Mouse (Mus musculus) hindbrain, embryonic 15.5 days (tissue): Measurements from ENCODE around the gene Ttf1. TPM values are rescaled to one million over a fixed set of nuclear protein-coding genes. Genes with fewer than 3 reads are reported as not detected.

Source experiments
- ATAC-seq: fragments of 200-750 bp; cut with Nextera tagmentation; 2 replicates; pipeline ENCODE4 v1.8.0; 2017; ENCODE audit warnings: low read depth, moderate number of reproducible peaks, moderate TSS enrichment; ENCODE audit not compliant: low FRiP score
- H3K27ac ChIP-seq: fragments of 300-500 bp; sonication (generic); replicated peaks from 2 replicates; pipeline ENCODE4 v1.5.1; 2015; ENCODE audit warnings: mild to moderate bottlenecking, inconsistent platforms
- H3K27me3 ChIP-seq: fragments of 300-500 bp; sonication (generic); 2 replicates; pipeline ENCODE4 v1.6.1; 2015; ENCODE audit warnings: control low read depth, inconsistent platforms
- H3K36me3 ChIP-seq: fragments of 300-500 bp; sonication (generic); 2 replicates; pipeline ENCODE4 v1.6.1; 2015; ENCODE audit warnings: control low read depth, inconsistent platforms
- H3K4me1 ChIP-seq: fragments of 300-500 bp; sonication (generic); replicated peaks from 2 replicates; pipeline ENCODE4 v1.6.1; 2015; ENCODE audit warnings: control low read depth, inconsistent platforms
- H3K4me2 ChIP-seq: fragments of 300-500 bp; sonication (generic); 2 replicates; pipeline ENCODE4 v1.6.1; 2015; ENCODE audit warnings: moderate library complexity, mild to moderate bottlenecking, inconsistent platforms
- H3K4me3 ChIP-seq: fragments of 300-500 bp; sonication (generic); 2 replicates; pipeline ENCODE4 v1.5.1; 2015; ENCODE audit warnings: mild to moderate bottlenecking, inconsistent platforms
- H3K9ac ChIP-seq: fragments of 300-500 bp; sonication (generic); 2 replicates; pipeline ENCODE4 v1.6.1; 2015; ENCODE audit warnings: inconsistent platforms
- H3K9me3 ChIP-seq: fragments of 300-500 bp; sonication (generic); 2 replicates; pipeline ENCODE4 v1.6.1; 2016; ENCODE audit warnings: control low read depth, inconsistent platforms
- WGBS: fragments of 180-500 bp; shearing (Covaris S2); methylation state at CpG from one replicate; pipeline ENCODE4 v1.1.7; 2015; 5-methylcytosine and 5-hydroxymethylcytosine counted together
- polyA plus RNA-seq: library from polyadenylated mRNA; unstranded; fragments of >200 nt; fragmentation: Nextera tagmentation; extraction: Ambion mirVana; gene quantifications from 2 replicates; pipeline ENCODE4 v1.2.1, GENCODE M21; 2015

Gene Ttf1
- polyA plus RNA-seq, 1 experiment from 2014 or later = 7.1 TPM

- peaks cover 16% of the 10 kb centered on the region for H3K27me3 ChIP-seq
- WGBS = 27% methylated on average over 5 of the region's 5 CpGs
Observed at GRCm38 (mm10) chr2:29039741-29040140, 20.3 kb upstream of the Ttf1 start.

GRCm38 (mm10) chr2:29040594-29041476, 19.2 kb upstream of the Ttf1 start:
- no peak overlapping the region for H3K9ac ChIP-seq
- ATAC-seq = 0 out of 2 replicates have a peak, but pooled peaks have one; percentile 23
- peaks cover 22% of the 10 kb centered on the region for H3K27me3 ChIP-seq
- WGBS = 16% methylated on average over 18 of the region's 18 CpGs
- no peak overlapping the region for H3K27ac ChIP-seq
- H3K4me2 ChIP-seq = no peak overlapping the region
- H3K4me1 ChIP-seq = peaks cover 7% of the 10 kb centered on the region
- H3K36me3 ChIP-seq = no peaks in the 10 kb centered on the region
- H3K9me3 ChIP-seq = no peaks in the 10 kb centered on the region
- no peak overlapping the region for H3K4me3 ChIP-seq

More at GRCm38 (mm10) chr2:29039741-29040140, 20.3 kb upstream of the Ttf1 start:
- no peak for ATAC-seq
- Histone ChIP-seq H3K9ac (no peak overlapping the region), H3K4me2 (no peak overlapping the region), H3K9me3 (no peaks in the 10 kb centered on the region), H3K27ac (no peak overlapping the region), H3K4me1 (no peaks in the 10 kb centered on the region; the same call in none of the 2 replicates), H3K4me3 (no peak overlapping the region), H3K36me3 (no peaks in the 10 kb centered on the region)

GRCm38 (mm10) chr2:29041477-29041768, 18.6 kb upstream of the Ttf1 start:
- Histone ChIP-seq H3K9me3 (no peaks in the 10 kb centered on the region), H3K27me3 (peaks cover 24% of the 10 kb centered on the region), H3K36me3 (no peaks in the 10 kb centered on the region), H3K4me3 (no peak overlapping the region), H3K27ac (no peak overlapping the region; the same call in 1 of the 2 replicates), H3K4me2 (no peak overlapping the region), H3K4me1 (peaks cover 13% of the 10 kb centered on the region), H3K9ac (no peak overlapping the region)
- no peak for ATAC-seq
- 26% methylated on average over 8 of the region's 8 CpGs for WGBS

- ATAC-seq = no peak
Observed at GRCm38 (mm10) chr2:29042124-29042523, 17.9 kb upstream of the Ttf1 start.

GRCm38 (mm10) chr2:29046151-29046550, 13.9 kb upstream of the Ttf1 start:
- H3K4me3 ChIP-seq = no peak overlapping the region
- no peak overlapping the region for H3K27ac ChIP-seq
- no peaks in the 10 kb centered on the region for H3K36me3 ChIP-seq
- H3K9me3 ChIP-seq = no peaks in the 10 kb centered on the region
- WGBS = 7% methylated on average over 16 of the region's 16 CpGs
- ATAC-seq = no peak
- peaks cover 17% of the 10 kb centered on the region for H3K4me1 ChIP-seq
- H3K4me2 ChIP-seq = peak overlapping the region; percentile 39
- no peak overlapping the region for H3K9ac ChIP-seq
- H3K27me3 ChIP-seq = peaks cover 32% of the 10 kb centered on the region

More at GRCm38 (mm10) chr2:29042124-29042523, 17.9 kb upstream of the Ttf1 start:
- no peak overlapping the region for H3K9ac ChIP-seq
- 92% methylated on average over 5 of the region's 5 CpGs for whole genome bisulfite sequencing
- H3K9me3 ChIP-seq = no peaks in the 10 kb centered on the region
- peaks cover 24% of the 10 kb centered on the region for H3K27me3 ChIP-seq
- H3K4me2 ChIP-seq = no peak overlapping the region
- no peak overlapping the region for H3K27ac ChIP-seq
- H3K36me3 ChIP-seq = no peaks in the 10 kb centered on the region
- no peak overlapping the region for H3K4me3 ChIP-seq
- peaks cover 14% of the 10 kb centered on the region for H3K4me1 ChIP-seq

- Histone ChIP-seq H3K9me3 (no peaks in the 10 kb centered on the region), H3K9ac (no peak overlapping the region), H3K27me3 (peaks cover 28% of the 10 kb centered on the region), H3K4me3 (no peak overlapping the region), H3K36me3 (no peaks in the 10 kb centered on the region), H3K4me1 (peaks cover 11% of the 10 kb centered on the region), H3K4me2 (no peak overlapping the region), H3K27ac (no peak overlapping the region)
- no peak for ATAC-seq
- 47% methylated on average over 5 of the region's 5 CpGs for WGBS
Observed at GRCm38 (mm10) chr2:29051932-29052331, 8.1 kb upstream of the Ttf1 start.

GRCm38 (mm10) chr2:29052943-29053454, 7.1 kb upstream of the Ttf1 start:
- H3K4me1 ChIP-seq = peaks cover 11% of the 10 kb centered on the region
- no peak overlapping the region for H3K4me2 ChIP-seq
- H3K4me3 ChIP-seq = no peak overlapping the region
- 31% methylated on average over 4 of the region's 4 CpGs for WGBS
- no peak overlapping the region for H3K27ac ChIP-seq
- H3K36me3 ChIP-seq = no peaks in the 10 kb centered on the region
- H3K9me3 ChIP-seq = no peaks in the 10 kb centered on the region
- ATAC-seq = no peak
- H3K9ac ChIP-seq = no peak overlapping the region
- peaks cover 34% of the 10 kb centered on the region for H3K27me3 ChIP-seq

- H3K9ac ChIP-seq = no peak overlapping the region
- no peaks in the 10 kb centered on the region for H3K9me3 ChIP-seq
- 5% methylated on average over 20 of the region's 20 CpGs for WGBS
- H3K27ac ChIP-seq = no peak overlapping the region
- no peaks in the 10 kb centered on the region for H3K36me3 ChIP-seq
- H3K4me2 ChIP-seq = peak overlapping the region; percentile 71
- H3K27me3 ChIP-seq = peaks cover 34% of the 10 kb centered on the region
- peak overlapping the region; percentile 46 for H3K4me3 ChIP-seq
- peaks cover 11% of the 10 kb centered on the region for H3K4me1 ChIP-seq
- peak; percentile 57; the same call in 1 of the 2 replicates for ATAC-seq
Observed at GRCm38 (mm10) chr2:29053802-29054544, 6.1 kb upstream of the Ttf1 start.

GRCm38 (mm10) chr2:29054545-29054935, 5.5 kb upstream of the Ttf1 start:
- Histone ChIP-seq H3K4me3 (peak overlapping the region; percentile 46), H3K9ac (peak overlapping the region; percentile 33), H3K4me2 (peak overlapping the region; percentile 71), H3K27me3 (peaks cover 34% of the 10 kb centered on the region), H3K9me3 (no peaks in the 10 kb centered on the region), H3K36me3 (no peaks in the 10 kb centered on the region), H3K27ac (no peak overlapping the region), H3K4me1 (peaks cover 11% of the 10 kb centered on the region)
- under 1% methylated on average over 30 of the region's 30 CpGs for WGBS
- ATAC-seq = peak; percentile 44; the same call in 1 of the 2 replicates

GRCm38 (mm10) chr2:29054991-29055390, 5.1 kb upstream of the Ttf1 start, which contains the start of gene Cfap77:
TSS of gene Cfap77 (minus strand) at chr2:29055066.
- H3K4me3 ChIP-seq = peak within 1 kb of the TSS; percentile 46
- WGBS = under 1% methylated on average over 25 of the region's 25 CpGs
- peak within 1 kb of the TSS; percentile 33 for H3K9ac ChIP-seq
- H3K9me3 ChIP-seq = no peaks in the 10 kb centered on the region
- H3K4me2 ChIP-seq = peak within 1 kb of the TSS; percentile 71
- H3K27me3 ChIP-seq = peaks cover 34% of the 10 kb centered on the region
- H3K4me1 ChIP-seq = peaks cover 11% of the 10 kb centered on the region
- peak; percentile 70; the same call in 1 of the 2 replicates for ATAC-seq
- no peak within 1 kb of the TSS for H3K27ac ChIP-seq
- H3K36me3 ChIP-seq = no peaks in the 10 kb centered on the region

GRCm38 (mm10) chr2:29065796-29066195, 5.7 kb downstream of the Ttf1 start:
- H3K4me2 ChIP-seq = no peak overlapping the region
- no peak for ATAC-seq

GRCm38 (mm10) chr2:29066410-29066809, 6.3 kb downstream of the Ttf1 start:
- Histone ChIP-seq H3K4me2 (no peak overlapping the region), H3K27me3 (no peaks in the 10 kb centered on the region), H3K27ac (no peak overlapping the region), H3K36me3 (peaks cover 34% of the 10 kb centered on the region), H3K4me3 (no peak overlapping the region), H3K9me3 (no peaks in the 10 kb centered on the region), H3K9ac (no peak overlapping the region), H3K4me1 (peaks cover 3% of the 10 kb centered on the region)
- 47% methylated on average over 7 of the region's 7 CpGs for whole genome bisulfite sequencing
- ATAC-seq = no peak

More at GRCm38 (mm10) chr2:29065796-29066195, 5.7 kb downstream of the Ttf1 start:
- no peaks in the 10 kb centered on the region for H3K27me3 ChIP-seq
- no peak overlapping the region for H3K4me3 ChIP-seq
- no peak overlapping the region for H3K9ac ChIP-seq
- H3K36me3 ChIP-seq = peaks cover 28% of the 10 kb centered on the region
- H3K4me1 ChIP-seq = peaks cover 9% of the 10 kb centered on the region
- 90% methylated on average over 6 of the region's 6 CpGs for WGBS
- no peaks in the 10 kb centered on the region for H3K9me3 ChIP-seq
- no peak overlapping the region for H3K27ac ChIP-seq
